Mouse (Mus musculus) mouse embryonic stem cell (cell line): Measurements from ENCODE around the gene Cbx6.

Experiments used
- in situ Hi-C, 2 experiments: fragments of 300-500 bp; cut with MboI; formaldehyde crosslinking; loops; 1 replicate in 1 of 2; 3 replicates in 1 of 2; pipeline ENCODE4 v1.14.3; 2019 to 2020; ENCODE audit warnings: low sequenced_read_pairs in 2 of 2, low pct_unique_long_range_greater_than_20kb in 1 of 2, mixed read lengths in 1 of 2; ENCODE audit not compliant: unreplicated experiment in 1 of 2

Gene Cbx6

DNA sequence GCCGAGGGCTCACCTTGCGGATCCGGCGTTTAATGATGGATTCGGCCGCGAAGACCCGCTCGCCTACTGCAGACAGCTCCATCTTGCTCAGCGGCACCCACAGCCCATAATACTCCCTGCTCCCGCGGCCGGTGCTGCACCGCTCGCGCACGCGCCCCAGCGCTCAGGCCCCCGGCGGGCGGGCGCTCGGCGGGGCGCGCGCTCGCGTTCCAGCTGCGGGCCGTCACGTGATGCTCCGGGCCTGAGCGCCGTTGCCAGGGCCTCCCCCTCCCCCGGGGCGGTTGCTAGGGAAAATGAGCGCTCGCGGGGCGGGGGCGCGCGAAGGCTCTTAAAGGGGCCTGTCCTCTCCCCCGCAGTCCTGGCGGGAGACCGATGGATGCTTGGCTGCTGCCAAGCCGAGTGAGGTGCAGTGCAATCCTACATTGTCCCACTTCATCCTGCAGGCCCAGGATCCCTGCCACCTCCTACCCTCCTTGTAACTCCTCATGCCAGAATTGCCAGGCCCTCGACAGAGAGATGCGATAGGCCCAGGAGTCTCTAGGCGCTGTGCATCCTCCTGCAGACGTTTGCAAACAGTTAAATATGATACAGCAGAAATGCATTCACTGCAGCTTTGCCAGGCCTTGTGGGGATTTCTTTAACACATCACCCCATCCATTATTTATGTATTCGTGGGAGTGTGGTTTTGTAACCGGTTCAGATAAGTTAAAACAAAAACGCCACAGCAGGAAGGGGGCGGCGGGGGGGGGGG, at the start of gene Cbx6, which contains the start of gene Npcd:
Cbx6 (minus strand) TSS at position 559 of the 751 bp plus-strand sequence.
Npcd (minus strand) TSS at position 108 of the 751 bp plus-strand sequence.
- in situ Hi-C loops: loop anchor here (5.0 kb wide), 3 partner anchors 43 to 93 kb away; no protein-coding TSS in a partner anchor

DNA sequence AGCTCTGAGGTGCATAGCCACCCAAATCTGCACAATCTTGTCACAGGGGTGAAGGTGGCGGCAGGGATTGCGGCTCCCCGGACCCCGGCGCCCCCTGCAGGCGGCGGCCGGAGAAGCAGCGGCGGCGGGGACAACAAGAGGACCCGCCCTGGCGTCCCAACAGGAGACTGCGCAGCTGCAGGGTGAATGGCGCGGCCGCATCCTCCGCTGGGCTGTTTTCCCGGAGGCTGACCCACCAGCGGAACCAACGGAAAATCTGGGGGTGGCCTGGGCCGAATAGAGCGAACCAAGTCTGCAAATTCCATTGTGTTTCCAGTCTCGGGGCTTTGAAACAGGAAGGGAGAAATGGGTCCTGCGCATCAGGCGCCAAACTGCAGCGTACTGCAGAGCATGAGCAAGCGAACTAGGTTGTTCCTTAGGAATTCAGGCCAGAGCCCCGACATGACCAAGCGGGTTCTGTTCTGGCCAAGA, 48.9 kb upstream of the Cbx6 start:
- in situ Hi-C loops: no loop called here

GRCm38 (mm10) chr15:79882623-79883267, 48.3 kb upstream of the Cbx6 start:
- in situ Hi-C loops: no loop called here

DNA sequence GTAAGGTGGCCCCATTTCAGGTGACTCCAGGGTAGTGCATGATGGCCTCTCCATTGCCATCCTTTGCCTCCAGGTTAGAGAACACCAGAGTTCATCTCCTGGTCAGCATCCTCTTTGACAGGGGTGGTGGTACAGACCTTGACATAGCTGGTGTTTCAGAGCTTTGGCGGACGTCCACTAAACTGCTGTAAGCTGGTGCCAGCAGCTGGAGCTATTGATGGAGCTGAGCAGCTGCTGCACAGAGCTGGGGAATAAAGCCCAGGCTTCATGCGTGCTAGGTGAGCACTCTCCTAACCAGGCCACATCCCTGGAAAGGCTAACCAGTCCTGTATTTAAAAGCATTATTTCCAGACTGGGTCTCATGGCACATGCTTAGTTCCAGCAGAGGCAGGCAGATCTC, 46.0 kb upstream of the Cbx6 start:
- in situ Hi-C loops: no loop called here

DNA sequence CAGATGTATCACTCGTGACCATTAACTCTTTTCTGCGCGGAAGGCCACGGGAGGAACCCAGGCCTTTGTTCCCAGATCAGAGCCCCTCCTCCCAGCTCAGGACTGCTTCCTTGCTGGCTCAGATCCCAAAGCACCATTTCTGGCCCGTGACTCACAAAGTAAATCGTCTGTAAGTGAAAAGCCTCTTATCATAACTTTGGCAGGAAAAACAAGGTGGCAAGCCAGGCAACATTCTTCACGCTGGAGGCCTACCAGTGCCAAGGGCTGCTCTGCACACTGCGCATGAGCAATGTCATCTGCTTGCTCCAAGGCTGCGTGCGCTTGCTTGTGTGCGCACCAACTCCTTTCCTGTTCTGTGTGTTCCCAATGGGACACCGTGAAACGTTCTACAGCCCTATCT, 44.8 kb upstream of the Cbx6 start:
- in situ Hi-C loops: loop anchor here in 1 of 2 experiments (5.0 kb wide), 1 partner anchor 47 kb away; the partner anchor contains the start of genes Cbx6 and Npcd

GRCm38 (mm10) chr15:79878725-79879136, 44.2 kb upstream of the Cbx6 start:
- in situ Hi-C loops: loop anchor here in 1 of 2 experiments (5.0 kb wide), 1 partner anchor 46 kb away; the partner anchor contains the start of genes Cbx6 and Npcd

- in situ Hi-C loops: loop anchor here in 1 of 2 experiments (5.0 kb wide), 1 partner anchor 43 kb away; the partner anchor contains the start of genes Cbx6 and Npcd
Observed at GRCm38 (mm10) chr15:79875261-79875995, 40.9 kb upstream of the Cbx6 start.

- in situ Hi-C loops: no loop called here
Observed at GRCm38 (mm10) chr15:79873995-79874394, 39.5 kb upstream of the Cbx6 start.

DNA sequence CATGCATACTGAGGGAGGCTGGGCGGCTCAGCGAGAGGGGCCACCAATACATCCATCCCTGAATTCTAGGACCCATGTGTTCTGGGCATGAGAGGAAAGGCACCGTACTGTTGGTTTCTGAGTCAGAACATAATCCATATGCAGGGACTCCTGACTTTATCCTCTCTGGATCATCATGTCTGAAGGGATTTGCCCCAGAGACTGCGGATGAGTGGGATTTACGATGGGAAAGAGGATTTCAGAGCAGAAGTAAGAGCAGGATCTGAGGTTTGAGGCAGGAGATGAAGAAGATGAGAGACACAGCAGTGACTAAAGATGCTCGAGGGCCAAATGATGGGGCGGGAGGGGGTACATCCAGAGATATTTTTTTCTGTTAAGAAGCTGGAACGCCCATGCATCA, 39.1 kb upstream of the Cbx6 start:
- in situ Hi-C loops: no loop called here

GRCm38 (mm10) chr15:79867260-79868002, 32.9 kb upstream of the Cbx6 start:
- in situ Hi-C loops: no loop called here

DNA sequence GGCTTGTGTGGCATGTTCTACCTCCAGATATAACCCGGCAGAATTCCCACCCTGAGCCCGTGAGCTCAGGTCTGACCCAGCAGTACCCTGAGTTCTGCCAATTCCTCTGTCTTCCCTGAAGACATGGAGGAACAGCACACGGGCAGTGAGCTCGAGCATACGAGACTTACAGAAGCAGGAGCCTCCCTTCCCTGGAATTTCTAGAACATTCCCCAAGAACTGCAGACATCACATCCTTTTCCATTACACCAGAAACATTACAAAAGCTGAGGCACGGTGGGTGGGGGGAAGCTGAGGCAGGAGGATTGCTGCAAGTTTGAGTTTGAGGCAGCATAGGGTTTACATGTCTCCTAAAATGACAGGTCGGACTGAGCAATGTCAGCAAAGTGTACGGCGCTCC, 25.3 kb upstream of the Cbx6 start:
- in situ Hi-C loops: no loop called here

- in situ Hi-C loops: no loop called here
Observed at GRCm38 (mm10) chr15:79858979-79859378, 24.5 kb upstream of the Cbx6 start.

- in situ Hi-C loops: no loop called here
Observed at GRCm38 (mm10) chr15:79850143-79850542, 15.7 kb upstream of the Cbx6 start.

- in situ Hi-C loops: no loop called here
Observed at GRCm38 (mm10) chr15:79847100-79847499, 12.6 kb upstream of the Cbx6 start.

DNA sequence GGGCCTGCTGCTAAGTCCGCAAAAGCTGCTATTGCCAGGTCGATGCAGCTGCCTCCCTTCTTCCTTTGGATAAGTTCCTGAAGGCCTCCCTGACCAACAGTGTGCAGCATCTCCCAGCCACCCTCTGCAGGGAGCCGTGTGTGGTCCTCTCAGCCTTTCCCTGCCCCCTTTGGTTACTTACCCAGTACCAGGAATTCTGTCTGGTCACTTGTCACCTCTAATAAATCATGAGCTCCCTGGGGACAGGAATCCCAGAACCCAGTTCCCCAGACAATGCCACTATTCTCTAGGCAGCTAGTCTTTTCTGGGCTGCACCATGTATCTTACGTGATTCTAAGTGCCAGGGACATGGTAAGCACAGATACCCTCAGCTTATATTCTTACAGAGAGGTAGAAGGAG, 11.5 kb upstream of the Cbx6 start:
- in situ Hi-C loops: no loop called here

DNA sequence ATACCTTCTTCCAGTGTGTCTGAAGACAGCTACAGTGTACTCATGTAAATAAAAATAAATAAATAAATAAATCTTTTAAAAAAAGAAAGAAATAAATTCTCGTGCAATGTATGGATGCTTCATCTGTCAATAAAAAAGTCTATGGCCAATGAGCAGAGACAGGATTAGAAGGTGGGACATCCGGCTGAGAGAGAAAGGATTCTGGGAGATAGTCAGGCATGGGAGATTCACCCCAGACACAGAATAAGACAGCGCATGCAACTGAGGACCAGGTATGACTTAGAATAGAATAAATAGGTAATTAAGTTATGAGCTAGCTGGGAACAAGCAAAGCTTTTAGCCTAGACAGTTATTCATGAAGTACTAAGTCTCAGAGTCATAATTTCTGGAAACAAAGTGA, 8.5 kb upstream of the Cbx6 start:
- in situ Hi-C loops: no loop called here

DNA sequence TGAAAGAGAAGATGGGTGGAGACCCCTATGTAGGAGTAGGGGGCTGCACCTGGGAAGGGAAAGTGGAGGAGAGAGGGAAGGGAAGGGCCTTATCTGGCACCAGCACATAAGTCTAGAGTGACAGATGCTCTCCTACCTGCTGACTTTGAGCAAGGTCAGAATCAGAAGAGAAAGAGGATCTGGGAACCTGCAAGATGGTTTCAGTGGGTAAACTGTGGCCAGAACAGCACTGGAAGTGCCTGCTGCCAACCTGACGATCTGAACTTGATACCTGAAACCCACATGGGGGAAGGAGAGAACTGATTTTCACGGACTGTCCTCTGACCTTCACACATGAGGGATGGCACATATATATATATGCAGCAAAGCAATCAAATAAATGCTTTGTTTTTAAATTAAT, 5.8 kb upstream of the Cbx6 start:
- in situ Hi-C loops: no loop called here

- in situ Hi-C loops: loop anchor here (5.0 kb wide), 3 partner anchors 42 to 92 kb away; no protein-coding TSS in a partner anchor
Observed at GRCm38 (mm10) chr15:79834881-79835260, 383 bp upstream of the Cbx6 start.
